Mouse (Mus musculus) testis, postnatal 14 days (tissue): Measurements from ENCODE around the gene Tpx2.

ENCODE experiments used
- DNase-seq: peaks from one replicate; pipeline ENCODE4 v3.0.0; 2021; ENCODE audit warnings: low spot score

Tpx2 gene

DNA sequence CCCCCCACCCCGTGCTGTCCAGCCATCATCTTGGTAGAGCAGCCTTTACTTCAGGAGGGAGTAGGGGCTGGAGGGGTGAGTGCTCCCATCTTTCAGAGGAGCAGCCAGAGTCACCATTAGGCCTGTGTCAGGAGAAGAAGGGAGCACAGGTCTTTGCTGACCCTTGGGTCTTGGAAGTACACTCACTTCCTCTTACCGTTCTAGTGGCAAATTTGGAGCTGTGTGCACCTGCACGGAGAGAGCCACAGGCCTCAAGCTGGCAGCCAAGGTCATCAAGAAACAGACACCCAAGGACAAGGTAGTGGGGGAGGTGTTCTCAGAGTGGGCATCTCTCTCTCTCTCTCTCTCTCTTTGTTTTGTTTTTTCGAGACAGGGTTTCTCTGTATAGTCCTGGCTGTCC, 67.7 kb downstream of the Tpx2 start:
- DNase-seq = no peak

DNA sequence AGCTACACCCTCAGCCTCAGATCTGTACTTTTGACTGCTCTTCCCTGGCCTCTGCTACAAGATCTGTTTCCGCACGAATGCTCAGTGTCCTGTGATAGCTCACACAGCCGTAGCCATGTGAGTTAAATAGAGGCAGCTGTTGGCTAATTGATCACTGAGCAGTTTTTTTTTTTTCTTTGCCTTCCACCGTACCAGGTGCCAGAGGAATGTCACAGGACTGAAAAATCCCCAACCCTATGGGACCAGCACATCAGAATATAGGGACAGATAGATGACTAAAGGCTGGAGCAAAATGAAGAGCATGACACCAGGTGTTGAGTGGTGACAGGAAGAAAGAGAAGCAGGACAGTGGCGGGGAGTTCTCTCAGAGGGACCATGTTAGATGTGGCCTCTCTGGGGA, 68.3 kb downstream of the Tpx2 start:
- DNase-seq = no peak

GRCm38 (mm10) chr2:152917671-152918070, 69.9 kb downstream of the Tpx2 start:
- DNase-seq = no peak

DNA sequence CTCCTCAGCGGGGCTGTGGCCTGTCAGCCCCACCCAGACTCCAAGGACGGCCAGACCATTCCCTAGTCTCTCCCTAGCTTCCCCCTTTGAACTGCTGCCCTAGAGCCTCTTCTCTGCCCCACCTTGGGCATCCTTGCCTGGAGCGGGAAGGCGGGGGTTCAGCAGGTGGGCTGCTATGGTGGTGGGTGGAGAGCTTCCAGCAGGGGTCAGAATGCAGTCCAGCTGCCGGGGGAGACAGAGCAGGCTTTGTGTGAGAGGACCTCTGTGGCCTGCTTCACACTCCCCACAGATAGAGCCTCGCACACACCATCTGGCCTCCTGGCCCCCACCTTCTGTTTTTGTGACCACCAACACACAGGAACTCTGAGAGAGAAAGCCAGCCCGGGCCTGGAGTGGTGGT, 74.6 kb downstream of the Tpx2 start:
- no peak for DNase-seq

GRCm38 (mm10) chr2:152923621-152924020, 75.9 kb downstream of the Tpx2 start:
- no peak for DNase-seq

DNA sequence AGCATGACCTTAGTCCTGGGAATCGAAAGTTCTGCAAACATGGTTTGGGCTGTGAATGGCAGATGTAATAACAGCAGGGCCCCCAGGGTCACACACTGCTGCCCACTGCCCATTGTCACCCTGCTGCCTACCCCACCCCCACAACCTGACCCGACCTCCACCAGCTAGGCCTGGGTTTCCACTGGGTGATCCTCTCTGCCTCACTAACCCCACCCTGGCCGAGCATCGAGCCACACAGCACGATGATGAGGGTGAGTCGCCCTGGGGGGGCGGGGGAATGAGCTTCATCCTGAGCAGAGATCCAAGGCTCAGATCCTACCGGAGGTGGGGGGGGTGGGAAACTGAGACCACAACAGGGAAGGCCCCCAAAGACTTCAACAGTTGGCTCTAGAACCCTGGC, 76.4 kb downstream of the Tpx2 start:
- no peak for DNase-seq

GRCm38 (mm10) chr2:152924543-152924942, 76.8 kb downstream of the Tpx2 start:
- no peak for DNase-seq

GRCm38 (mm10) chr2:152925189-152925872, 77.6 kb downstream of the Tpx2 start:
- peak; percentile 80 for DNase-seq

DNA sequence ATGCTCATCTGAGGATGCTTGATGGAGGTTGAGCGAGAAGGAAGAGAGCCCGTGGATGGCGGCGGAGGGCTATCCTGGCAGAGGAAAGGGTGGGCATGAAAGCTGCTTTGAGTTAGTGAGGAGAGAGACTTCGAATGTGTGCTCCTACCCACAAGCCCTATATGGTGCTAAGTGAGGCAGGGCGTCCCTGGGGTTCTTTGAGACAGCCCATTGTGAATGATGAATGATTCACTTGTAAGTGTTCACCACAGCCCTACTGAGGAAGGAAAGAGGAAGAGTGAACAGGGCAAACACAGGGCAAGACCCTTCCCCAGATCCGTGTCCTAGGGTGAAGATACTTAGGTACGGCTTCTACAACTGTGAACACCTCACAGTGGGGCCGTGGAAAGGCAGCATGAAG, 79.1 kb downstream of the Tpx2 start:
- no peak for DNase-seq

GRCm38 (mm10) chr2:152927371-152927770, 79.6 kb downstream of the Tpx2 start:
- DNase-seq = no peak

DNA sequence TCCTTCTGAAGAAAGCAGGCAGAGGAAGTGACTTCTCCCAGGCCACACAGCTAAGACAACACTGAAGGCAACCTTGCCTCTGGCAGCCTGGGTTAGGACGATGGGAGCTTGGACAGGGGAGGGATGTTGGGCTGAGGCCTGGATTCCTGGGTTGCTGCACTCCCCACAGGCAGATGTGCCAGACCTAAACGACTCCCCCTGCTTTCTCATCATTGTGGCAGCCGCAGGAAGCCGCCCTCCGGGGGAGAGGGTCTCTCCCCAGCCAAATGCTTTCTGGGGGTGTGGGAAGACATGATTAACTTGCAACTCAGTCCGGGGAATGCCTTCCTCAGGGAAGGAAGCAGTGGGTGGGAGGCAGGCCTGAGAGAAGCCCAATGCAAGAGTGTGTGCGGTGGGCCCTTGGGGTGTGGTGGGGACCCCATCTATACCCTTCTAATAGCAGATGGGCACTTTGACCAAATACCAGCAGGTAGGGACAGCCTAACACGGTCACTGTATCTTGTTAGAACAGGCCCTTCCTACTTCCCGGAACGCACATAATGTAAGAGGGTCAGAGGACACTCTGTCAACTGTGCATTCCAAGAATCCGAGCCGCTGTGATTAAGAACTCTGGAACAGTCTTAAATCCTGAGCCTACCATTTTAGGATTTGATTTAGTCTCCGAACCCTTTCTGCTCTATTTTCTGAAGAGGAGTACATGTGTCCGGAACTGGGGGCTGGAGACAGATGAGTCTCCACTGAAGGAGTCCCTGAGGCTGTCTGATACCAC, 80.6 kb downstream of the Tpx2 start:
- peak; percentile 36 for DNase-seq

- peak; percentile 38 for DNase-seq
Measured at GRCm38 (mm10) chr2:152928988-152929370, 81.2 kb downstream of the Tpx2 start.

DNA sequence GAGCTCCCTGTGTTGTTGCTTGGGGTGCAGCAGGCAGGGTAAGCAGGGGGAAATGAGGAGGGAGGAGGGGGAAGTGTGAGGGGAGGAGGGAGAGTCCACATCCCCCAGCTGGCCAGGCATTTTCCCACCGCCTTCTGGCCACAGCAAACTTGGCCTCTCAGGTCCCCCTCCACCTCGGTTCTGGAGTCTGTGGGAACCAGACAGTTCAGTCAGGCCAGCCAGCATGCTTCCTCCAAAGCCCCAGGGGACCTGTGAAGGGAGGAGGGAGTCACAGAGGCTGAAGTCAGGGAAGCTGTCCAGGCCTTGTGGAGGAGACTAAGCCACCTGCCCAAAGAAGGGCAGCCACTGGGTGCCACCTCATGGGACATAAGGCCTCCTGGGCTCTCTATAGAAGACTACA, 82.5 kb downstream of the Tpx2 start:
- no peak for DNase-seq

- DNase-seq = no peak
Measured at GRCm38 (mm10) chr2:152931456-152932160, 83.8 kb downstream of the Tpx2 start.

GRCm38 (mm10) chr2:152933048-152933447, 85.3 kb downstream of the Tpx2 start, which contains the start of gene Foxs1:
Gene Foxs1, minus strand, starts transcription at chr2:152933208.
- DNase-seq = peak; percentile 65

GRCm38 (mm10) chr2:152933614-152934013, 85.8 kb downstream of the Tpx2 start:
- DNase-seq = peak; percentile 62

DNA sequence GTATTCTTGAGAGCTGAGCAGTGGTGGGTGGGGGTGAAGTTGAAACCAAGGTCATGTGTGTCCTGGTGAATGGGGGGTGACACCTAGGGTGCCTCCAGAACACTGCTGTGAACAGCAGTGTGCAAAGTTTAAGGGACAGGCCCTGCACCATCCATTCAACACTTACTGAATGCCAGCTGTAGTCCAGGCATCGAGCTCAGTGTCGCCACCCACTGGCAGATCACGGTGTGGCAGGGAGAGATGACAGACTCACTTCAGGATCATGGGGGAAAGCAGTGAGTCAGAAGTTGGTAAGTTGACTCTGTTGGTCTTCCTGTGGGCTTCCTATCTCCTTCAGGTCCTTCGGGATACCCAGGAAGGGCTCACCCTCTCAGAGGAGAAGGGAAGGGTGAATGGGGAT, 92.1 kb downstream of the Tpx2 start:
- peak; percentile 53 for DNase-seq

DNA sequence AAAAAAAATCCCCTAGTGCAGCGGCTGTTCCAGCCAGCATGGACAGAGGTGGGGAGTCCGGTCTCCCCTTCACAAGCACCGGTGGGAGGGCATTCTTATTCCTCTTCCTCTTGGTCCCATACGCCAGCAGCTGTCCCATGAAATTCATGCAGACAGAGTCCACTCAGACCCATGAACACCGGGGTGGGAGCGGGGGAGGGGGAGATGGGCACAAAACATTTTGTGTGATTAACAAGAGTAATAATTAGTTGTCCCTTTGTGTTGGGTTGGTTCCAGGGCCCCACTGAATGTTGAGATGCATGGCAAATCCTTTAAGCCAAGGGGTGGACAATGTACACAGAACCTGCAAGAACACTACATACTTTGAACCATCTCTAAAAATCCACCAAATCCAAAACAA, 93.3 kb downstream of the Tpx2 start:
- no peak for DNase-seq

DNA sequence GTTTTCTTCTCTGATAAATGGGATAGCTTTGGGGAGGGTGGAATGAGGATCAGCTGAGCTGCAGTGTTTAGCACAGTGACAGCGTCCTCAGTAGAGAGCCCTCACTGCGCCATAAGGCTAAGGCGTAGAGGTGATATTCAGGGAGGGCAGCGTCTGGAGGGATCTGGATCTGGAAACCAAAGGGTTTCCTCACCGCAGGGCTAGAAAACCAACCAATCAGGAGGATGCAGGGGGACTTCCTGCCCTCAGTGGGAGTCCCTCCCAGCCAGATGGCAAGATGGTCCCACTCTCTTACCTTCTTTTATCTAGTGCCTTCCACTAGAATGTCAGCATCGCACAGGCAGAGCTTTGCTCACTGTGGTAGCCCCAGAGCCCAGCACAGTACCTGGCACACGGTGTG, 94.0 kb downstream of the Tpx2 start:
- DNase-seq = no peak

DNA sequence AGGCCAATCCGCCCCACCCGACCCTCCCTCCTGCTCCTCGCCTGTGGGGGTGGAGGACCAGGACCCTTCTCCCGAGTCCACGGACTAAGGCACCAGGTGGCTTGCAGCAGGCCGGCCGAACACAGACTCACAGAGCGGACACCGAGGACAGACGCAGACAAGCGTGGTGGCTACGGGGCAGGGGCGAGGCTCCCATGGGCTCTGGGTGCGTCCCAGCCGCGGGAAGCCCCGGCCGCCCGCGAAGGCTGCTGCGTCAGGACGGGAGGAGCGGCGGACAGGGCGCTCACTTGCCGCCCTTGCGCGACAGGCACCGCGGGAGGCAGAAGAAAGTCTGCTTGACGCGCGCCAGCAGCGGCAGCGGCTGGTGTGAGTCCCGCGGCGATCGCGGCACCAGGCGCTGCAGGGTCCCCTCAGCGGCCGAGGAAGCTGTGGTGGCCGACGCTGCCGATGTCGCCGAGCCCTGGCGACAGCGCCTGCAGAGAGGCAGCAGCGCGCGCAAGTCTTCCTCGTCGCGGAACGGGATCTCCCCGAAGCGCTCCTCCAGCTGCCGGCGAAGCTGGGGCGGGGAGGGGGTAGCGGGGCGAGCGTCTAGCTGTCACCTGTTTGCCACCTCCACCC, 95.2 kb downstream of the Tpx2 start:
- no peak for DNase-seq

GRCm38 (mm10) chr2:152943568-152943967, 95.8 kb downstream of the Tpx2 start:
- DNase-seq = no peak

GRCm38 (mm10) chr2:152944013-152944412, 96.2 kb downstream of the Tpx2 start:
- no peak for DNase-seq
